18 mouse cellular contexts compared by ENCODE assay signal in genomic region chr9:70924763-70925162, GRCm38 (mm10). TPM values are rescaled to one million over a fixed set of nuclear protein-coding genes. Genes with fewer than 3 reads are reported as not detected.
DNase-seq lines count a peak whose midpoint lies in the region; ATAC-seq and TF ChIP-seq lines count a peak whose summit lies in the region.
"Had no signal": no experiment of that assay in that cellular context is flagged by ENCODE, and none has a peak within 500 bp of the region (broad histone marks: within the 10 kb centered on the region; RNA-seq: fewer than 3 reads in every experiment).

No protein-coding gene starts in this region.

- H3K4me3 ChIP-seq in forebrain, postnatal 0 days (ENCODE audit: low read depth, low read length) = no peak overlapping the region
- H3K4me3 ChIP-seq in forebrain, embryonic 15.5 days = no peak overlapping the region
- no peak overlapping the region for H3K4me3 ChIP-seq in lung, postnatal 0 days (ENCODE audit: low read depth, low read length)
- no peak overlapping the region for H3K4me3 ChIP-seq in ES-E14 (ENCODE audit: insufficient read depth in 1 of 2, low read depth in 1 of 2, low read length in 2 of 2, poor library complexity in 1 of 2, severe bottlenecking in 1 of 2)
- H3K4me3 ChIP-seq in liver, embryonic 16.5 days (ENCODE audit: low read depth, low read length) = no peak overlapping the region
- no peak overlapping the region for H3K4me3 ChIP-seq in hindbrain, embryonic 12.5 days
- H3K4me3 ChIP-seq: embryonic facial prominence, embryonic 13.5 days; midbrain, embryonic 12.5 days; neural tube, embryonic 12.5 days had no signal

- no peaks in the 10 kb centered on the region for H3K4me1 ChIP-seq in forebrain, postnatal 0 days (ENCODE audit: insufficient read depth)
- peaks cover 8% of the 10 kb centered on the region for H3K4me1 ChIP-seq in forebrain, embryonic 15.5 days
- H3K4me1 ChIP-seq in lung, postnatal 0 days (ENCODE audit: insufficient read depth, low read depth, low read length) = peaks cover 8% of the 10 kb centered on the region; the same call in 1 of the 2 replicates
- H3K4me1 ChIP-seq in ES-E14 (ENCODE audit: control insufficient read depth in 2 of 2, insufficient read depth in 2 of 2, low read length in 2 of 2, poor library complexity in 1 of 2) = no peaks in the 10 kb centered on the region
- H3K4me1 ChIP-seq in liver, embryonic 16.5 days (ENCODE audit: control insufficient read depth, low read depth, low read length) = peaks cover 90% of the 10 kb centered on the region
- H3K4me1 ChIP-seq in hindbrain, embryonic 12.5 days = no peaks in the 10 kb centered on the region; the same call in none of the 2 replicates
- H3K4me1 ChIP-seq: midbrain, embryonic 12.5 days; neural tube, embryonic 12.5 days had no signal

- WGBS in forebrain, postnatal 0 days = 85% methylated on average over 3 of the region's 3 CpGs
- WGBS in forebrain, embryonic 15.5 days = 92% methylated on average over 3 of the region's 3 CpGs
- WGBS in lung, postnatal 0 days = 88% methylated on average over 3 of the region's 3 CpGs
- WGBS in liver, embryonic 16.5 days (ENCODE audit: insufficient replicate concordance) = 81% methylated on average over 3 of the region's 3 CpGs
- 89% methylated on average over 3 of the region's 3 CpGs for WGBS in hindbrain, embryonic 12.5 days

- H3K36me3 ChIP-seq in forebrain, postnatal 0 days (ENCODE audit: insufficient read depth) = no peaks in the 10 kb centered on the region
- no peaks in the 10 kb centered on the region for H3K36me3 ChIP-seq in forebrain, embryonic 15.5 days
- H3K36me3 ChIP-seq in lung, postnatal 0 days (ENCODE audit: insufficient read depth, low read length) = no peaks in the 10 kb centered on the region
- H3K36me3 ChIP-seq in ES-E14 (ENCODE audit: control insufficient read depth, insufficient read depth, low read length, poor library complexity, severe bottlenecking) = no peaks in the 10 kb centered on the region
- no peaks in the 10 kb centered on the region for H3K36me3 ChIP-seq in liver, embryonic 16.5 days (ENCODE audit: control insufficient read depth, insufficient read depth)
- H3K36me3 ChIP-seq in hindbrain, embryonic 12.5 days = no peaks in the 10 kb centered on the region
- H3K36me3 ChIP-seq: embryonic facial prominence, embryonic 13.5 days; midbrain, embryonic 12.5 days; neural tube, embryonic 12.5 days had no signal

- H3K27ac ChIP-seq in forebrain, postnatal 0 days (ENCODE audit: low read depth, low read length) = no peak overlapping the region
- no peak overlapping the region for H3K27ac ChIP-seq in forebrain, embryonic 15.5 days (replicated peaks)
- no peak overlapping the region for H3K27ac ChIP-seq in lung, postnatal 0 days (ENCODE audit: low read length)
- H3K27ac ChIP-seq in ES-E14 (ENCODE audit: insufficient read depth, low read depth, low read length, poor library complexity, severe bottlenecking) = no peak overlapping the region
- H3K27ac ChIP-seq in liver, embryonic 16.5 days (ENCODE audit: low read length) = peak overlapping the region; percentile 100
- H3K27ac ChIP-seq in hindbrain, embryonic 12.5 days = no peak overlapping the region
- H3K27ac ChIP-seq: embryonic facial prominence, embryonic 13.5 days; midbrain, embryonic 12.5 days; neural tube, embryonic 12.5 days had no signal

- no peak for TF ChIP-seq EP300 in lung, postnatal 0 days (IDR thresholded peaks at IDR 0.05)

- no peaks in the 10 kb centered on the region for H3K9me3 ChIP-seq in forebrain, postnatal 0 days (ENCODE audit: low read length)
- no peaks in the 10 kb centered on the region for H3K9me3 ChIP-seq in forebrain, embryonic 15.5 days
- no peaks in the 10 kb centered on the region for H3K9me3 ChIP-seq in lung, postnatal 0 days (ENCODE audit: low read length)
- H3K9me3 ChIP-seq in ES-E14 (ENCODE audit: control insufficient read depth, insufficient read depth, low read depth, low read length) = no peaks in the 10 kb centered on the region
- H3K9me3 ChIP-seq in liver, embryonic 16.5 days (replicated peaks; ENCODE audit: control insufficient read depth, low read length) = no peaks in the 10 kb centered on the region
- no peaks in the 10 kb centered on the region for H3K9me3 ChIP-seq in hindbrain, embryonic 12.5 days (replicated peaks)
- H3K9me3 ChIP-seq: midbrain, embryonic 12.5 days; neural tube, embryonic 12.5 days had no signal

- no peak for ATAC-seq in forebrain, postnatal 0 days
- no peak for ATAC-seq in forebrain, embryonic 15.5 days (replicated peaks)
- no peak for ATAC-seq in lung, postnatal 0 days
- ATAC-seq in liver, embryonic 16.5 days (ENCODE audit: low read depth) = no peak
- ATAC-seq in hindbrain, embryonic 12.5 days (ENCODE audit: low FRiP score) = no peak
- ATAC-seq in megakaryocyte, adult 5-6 weeks (ENCODE audit: poor library complexity, severe bottlenecking) = no peak
- ATAC-seq: activated CD4-positive, CD25-positive, alpha-beta regulatory T cell, adult 4 months; forebrain, embryonic 14.5 days had no signal

- in situ Hi-C loops in ES-E14 (cut with MboI; ENCODE audit: low sequenced_read_pairs in 2 of 2, unreplicated experiment in 2 of 2) = no loop called here

- no peak overlapping the region for H3K4me2 ChIP-seq in forebrain, postnatal 0 days (ENCODE audit: low read depth)
- no peak overlapping the region for H3K4me2 ChIP-seq in forebrain, embryonic 15.5 days (replicated peaks)
- H3K4me2 ChIP-seq in lung, postnatal 0 days (replicated peaks; ENCODE audit: low read depth, low read length) = no peak overlapping the region
- no peak overlapping the region for H3K4me2 ChIP-seq in liver, embryonic 16.5 days (ENCODE audit: low read depth, low read length)
- H3K4me2 ChIP-seq in hindbrain, embryonic 12.5 days (replicated peaks) = no peak overlapping the region
- H3K4me2 ChIP-seq: embryonic facial prominence, embryonic 13.5 days; midbrain, embryonic 12.5 days; neural tube, embryonic 12.5 days had no signal

- DNase-seq in forebrain, postnatal 0 days = no peak
- DNase-seq in lung, postnatal 0 days (ENCODE audit: low spot score) = no peak
- DNase-seq in lung, postnatal 36 days = no peak
- DNase-seq in ES-E14 (ENCODE audit: low read depth, low spot score) = peak; percentile 40
- DNase-seq: cerebellum, adult 9-11 months; gastrocnemius, postnatal 36 days; lung, adult 2 months; retina, postnatal 1 day had no signal

- no peaks in the 10 kb centered on the region for H3K27me3 ChIP-seq in forebrain, postnatal 0 days (ENCODE audit: insufficient read depth, low read length)
- no peaks in the 10 kb centered on the region for H3K27me3 ChIP-seq in forebrain, embryonic 15.5 days
- H3K27me3 ChIP-seq in lung, postnatal 0 days (replicated peaks; ENCODE audit: insufficient read depth, low read length) = no peaks in the 10 kb centered on the region
- H3K27me3 ChIP-seq in liver, embryonic 16.5 days (ENCODE audit: control insufficient read depth, insufficient read depth, low read depth, low read length) = no peaks in the 10 kb centered on the region
- H3K27me3 ChIP-seq in hindbrain, embryonic 12.5 days = no peaks in the 10 kb centered on the region
- H3K27me3 ChIP-seq: embryonic facial prominence, embryonic 13.5 days; midbrain, embryonic 12.5 days; neural tube, embryonic 12.5 days had no signal

- TF ChIP-seq CTCF in forebrain, postnatal 0 days (IDR thresholded peaks at IDR 0.05; ENCODE audit: low read depth) = peak; percentile 37
- TF ChIP-seq CTCF in lung, postnatal 0 days (IDR thresholded peaks at IDR 0.05) = peak; percentile 45

- H3K9ac ChIP-seq in forebrain, postnatal 0 days = no peak overlapping the region
- no peak overlapping the region for H3K9ac ChIP-seq in forebrain, embryonic 15.5 days (replicated peaks)
- H3K9ac ChIP-seq in lung, postnatal 0 days (replicated peaks; ENCODE audit: low read depth) = no peak overlapping the region
- H3K9ac ChIP-seq in ES-E14 (ENCODE audit: insufficient read depth, low read depth, low read length, poor library complexity, severe bottlenecking) = no peak overlapping the region
- no peak overlapping the region for H3K9ac ChIP-seq in liver, embryonic 16.5 days (ENCODE audit: low read depth, low read length)
- H3K9ac ChIP-seq in hindbrain, embryonic 12.5 days = no peak overlapping the region
- H3K9ac ChIP-seq: embryonic facial prominence, embryonic 13.5 days; midbrain, embryonic 12.5 days; neural tube, embryonic 12.5 days had no signal

TF ChIP-seq in ES-E14, 5 proteins besides CTCF, POLR2A, EP300 and RAD21:
- TF ChIP-seq HCFC1 (IDR thresholded peaks at IDR 0.05; ENCODE audit: borderline replicate concordance, insufficient read depth, low read length) (no peak), ZC3H11A (IDR thresholded peaks at IDR 0.05; ENCODE audit: borderline replicate concordance, low read depth, low read length) (peak; percentile 91)

RNA-seq across cellular contexts. Expression of gene Lipc, which starts 27.3 kb away (rescaled TPM):
- 0.08 and 0.81 TPM in 2 replicates for total RNA-seq in forebrain, postnatal 0 days (2014; rRNA removed)
- 0.16 and 0.29 TPM in 2 replicates for polyA plus RNA-seq in forebrain, postnatal 0 days (2015; fragmentation: Nextera tagmentation; extraction: Ambion mirVana)
- not detected in 2 replicates for polyA plus RNA-seq in forebrain, embryonic 15.5 days (2015; fragmentation: Nextera tagmentation; extraction: Ambion mirVana)
- polyA plus RNA-seq in lung, postnatal 0 days (2015; fragmentation: Nextera tagmentation; extraction: Ambion mirVana) = 0.21 and 0.31 TPM in 2 replicates
- 0.11 and 0.36 TPM in 2 replicates for total RNA-seq in ES-E14 (2012; rRNA removed)
- polyA plus RNA-seq in liver, embryonic 16.5 days (2015; fragmentation: Nextera tagmentation; extraction: Ambion mirVana) = 44.3 and 45.9 TPM in 2 replicates
- 0.70 TPM in 1 of 2 replicates, not detected in the other for polyA plus RNA-seq in hindbrain, embryonic 12.5 days (2016; fragmentation: Nextera tagmentation; extraction: Ambion mirVana)
- 0.36 TPM in 1 of 2 replicates, not detected in the other for total RNA-seq in megakaryocyte, adult 5-6 weeks (2015)
- not detected in 2 replicates for total RNA-seq in megakaryocyte, adult 5-6 weeks (2017)
- total RNA-seq: gastrocnemius, postnatal 36 days had no signal
- polyA plus RNA-seq: intestine, embryonic 14.5 days; midbrain, embryonic 12.5 days; neural tube, embryonic 12.5 days had no signal

Comparison
In these comparisons a context has a peak if more than half of its experiments do, and no peak if none do; other contexts are left out.
1. RNA of gene Lipc, which starts 27.3 kb away (polyA plus RNA-seq): 44.3 to 45.9 TPM in liver, embryonic 16.5 days; 0.70 TPM in hindbrain, embryonic 12.5 days, 0.16 to 0.29 TPM in forebrain, postnatal 0 days, 0.21 to 0.31 TPM in lung, postnatal 0 days and not detected in forebrain, embryonic 15.5 days; every median in the first group is over 10 times any median in the second.